Mouse (Mus musculus) forebrain, embryonic 16.5 days (tissue): ENCODE results near the gene Gm20538. TPM values are rescaled to one million over a fixed set of nuclear protein-coding genes. Genes with fewer than 3 reads are reported as not detected.

Experiments used
- ATAC-seq: fragments of 200-750 bp; cut with Nextera tagmentation; 2 replicates; pipeline ENCODE4 v1.8.0; 2017; ENCODE audit warnings: mild to moderate bottlenecking, moderate library complexity
- H3K27ac ChIP-seq: fragments of 300-500 bp; sonication (generic); 2 replicates; pipeline ENCODE4 v1.5.1; 2014; ENCODE audit warnings: low read length, control low read depth
- H3K27me3 ChIP-seq: fragments of 300-500 bp; sonication (generic); replicated peaks from 2 replicates; pipeline ENCODE4 v1.6.1; 2014; ENCODE audit warnings: low read length; ENCODE audit not compliant: control insufficient read depth, insufficient read depth
- H3K36me3 ChIP-seq: fragments of 300-500 bp; sonication (generic); 2 replicates; pipeline ENCODE4 v1.6.1; 2014; ENCODE audit not compliant: control insufficient read depth, insufficient read depth
- H3K4me1 ChIP-seq: fragments of 300-500 bp; sonication (generic); replicated peaks from 2 replicates; pipeline ENCODE4 v1.6.1; 2014; ENCODE audit warnings: low read length; ENCODE audit not compliant: control insufficient read depth, insufficient read depth
- H3K4me2 ChIP-seq: fragments of 300-500 bp; sonication (generic); 2 replicates; pipeline ENCODE4 v1.6.1; 2014; ENCODE audit warnings: mild to moderate bottlenecking, low read length, control low read depth
- H3K4me3 ChIP-seq: fragments of 300-500 bp; sonication (generic); replicated peaks from 2 replicates; pipeline ENCODE4 v1.5.1; 2014; ENCODE audit warnings: mild to moderate bottlenecking, low read length, control low read depth
- H3K9ac ChIP-seq: fragments of 300-500 bp; sonication (generic); replicated peaks from 2 replicates; pipeline ENCODE4 v1.6.1; 2014; ENCODE audit warnings: low read depth, low read length, control low read depth
- H3K9me3 ChIP-seq: fragments of 300-500 bp; sonication (generic); 2 replicates; pipeline ENCODE4 v1.6.1; 2016; ENCODE audit warnings: low read length; ENCODE audit not compliant: control insufficient read depth
- WGBS: fragments of 180-500 bp; shearing (Covaris S2); extraction: QIAGEN DNeasy Blood & Tissue Kit; methylation state at CpG from one replicate; pipeline ENCODE4 v1.1.7; 2014; 5-methylcytosine and 5-hydroxymethylcytosine counted together
- polyA plus RNA-seq: library from polyadenylated mRNA; unstranded; fragments of >200 nt; fragmentation: Nextera tagmentation; extraction: Ambion mirVana; gene quantifications from 2 replicates; pipeline ENCODE4 v1.2.1, GENCODE M21; 2015

Gene Gm20538
- polyA plus RNA-seq, 1 experiment from 2014 or later, result not detected

DNA sequence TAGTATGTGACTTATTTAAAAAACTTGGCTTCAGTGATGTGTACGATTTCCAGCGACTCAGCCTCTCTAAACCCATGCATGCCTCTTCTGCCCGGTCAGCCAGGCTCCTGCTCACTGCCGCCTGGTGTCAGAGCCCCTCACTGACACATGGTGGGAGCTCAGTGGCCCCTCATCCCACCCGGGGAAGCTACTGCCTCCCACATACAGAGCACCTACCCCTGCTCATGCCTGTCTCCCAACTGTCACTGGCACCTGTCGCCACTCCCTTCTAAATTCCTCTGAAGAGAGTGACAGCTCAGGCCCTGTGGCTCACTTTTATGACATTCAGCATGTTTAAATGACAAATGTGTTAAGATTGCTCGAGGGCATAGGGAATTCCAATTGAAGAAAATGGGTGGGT lies 23.6 kb upstream of the Gm20538 start:
- no peak for ATAC-seq
- Histone ChIP-seq H3K9me3 (no peaks in the 10 kb centered on the region), H3K36me3 (peaks cover 15% of the 10 kb centered on the region)

DNA sequence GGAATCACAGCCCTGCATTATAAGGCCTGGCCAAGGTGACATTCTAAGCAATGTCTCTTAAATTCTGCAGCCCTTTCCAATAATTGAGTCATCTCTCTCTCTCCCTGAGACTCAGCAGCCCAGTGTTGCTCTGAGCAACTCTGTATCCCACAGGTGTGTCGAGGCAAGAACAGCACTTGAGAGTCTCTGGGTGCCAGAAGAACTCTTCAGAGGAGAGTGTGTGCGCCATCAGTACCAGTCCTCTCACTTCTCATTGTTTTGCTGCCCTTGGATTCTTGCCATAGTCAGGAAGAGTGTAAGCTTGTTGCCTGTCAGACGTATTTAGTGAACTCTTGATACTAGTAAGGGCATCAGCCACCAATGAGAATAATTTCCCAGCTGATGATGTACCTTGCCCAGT lies 15.1 kb upstream of the Gm20538 start:
- no peak for ATAC-seq
- H3K4me2 ChIP-seq, result no peak overlapping the region
- WGBS, result 91% methylated on average over 3 of the region's 3 CpGs
- peaks cover 21% of the 10 kb centered on the region for H3K4me1 ChIP-seq
- no peak overlapping the region for H3K4me3 ChIP-seq
- no peaks in the 10 kb centered on the region for H3K9me3 ChIP-seq
- H3K9ac ChIP-seq, result no peak overlapping the region
- no peaks in the 10 kb centered on the region for H3K27me3 ChIP-seq
- H3K27ac ChIP-seq, result no peak overlapping the region
- peaks cover 23% of the 10 kb centered on the region for H3K36me3 ChIP-seq

More for the DNA sequence above, 23.6 kb upstream of the Gm20538 start:
- no peak overlapping the region for H3K9ac ChIP-seq
- H3K4me2 ChIP-seq, result no peak overlapping the region
- no peaks in the 10 kb centered on the region for H3K4me1 ChIP-seq
- H3K27me3 ChIP-seq, result no peaks in the 10 kb centered on the region
- H3K27ac ChIP-seq, result no peak overlapping the region
- 81% methylated on average over 7 of the region's 7 CpGs for WGBS
- no peak overlapping the region for H3K4me3 ChIP-seq

DNA sequence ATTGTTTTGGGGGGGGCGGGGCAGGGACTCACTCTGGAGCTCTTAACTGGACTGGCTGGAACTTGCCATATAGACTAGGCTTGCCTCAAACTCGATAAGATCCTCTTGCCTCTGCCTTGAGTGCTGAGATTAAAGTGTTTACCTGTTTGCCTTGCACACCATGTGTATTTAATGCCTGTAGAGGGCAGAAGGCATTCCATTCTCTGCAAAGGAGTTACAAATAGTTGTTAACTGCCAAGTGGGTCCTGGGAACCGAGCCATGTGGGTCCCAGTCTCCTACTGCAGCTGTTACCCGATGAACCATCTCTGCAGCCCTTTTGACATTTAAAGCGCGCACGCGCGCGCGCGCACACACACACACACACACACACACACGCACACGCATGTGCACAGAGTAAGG lies 11.4 kb upstream of the Gm20538 start:
- Histone ChIP-seq H3K9ac (no peak overlapping the region), H3K4me3 (no peak overlapping the region), H3K4me1 (peaks cover 21% of the 10 kb centered on the region), H3K27ac (no peak overlapping the region), H3K9me3 (no peaks in the 10 kb centered on the region), H3K36me3 (peaks cover 8% of the 10 kb centered on the region; the same call in 1 of the 2 replicates), H3K27me3 (0 out of 2 replicates have a peak, but pooled peaks cover 3% of the 10 kb centered on the region), H3K4me2 (peak overlapping the region; percentile 96)
- ATAC-seq, result no peak
- 92% methylated on average over 14 of the region's 14 CpGs for WGBS

DNA sequence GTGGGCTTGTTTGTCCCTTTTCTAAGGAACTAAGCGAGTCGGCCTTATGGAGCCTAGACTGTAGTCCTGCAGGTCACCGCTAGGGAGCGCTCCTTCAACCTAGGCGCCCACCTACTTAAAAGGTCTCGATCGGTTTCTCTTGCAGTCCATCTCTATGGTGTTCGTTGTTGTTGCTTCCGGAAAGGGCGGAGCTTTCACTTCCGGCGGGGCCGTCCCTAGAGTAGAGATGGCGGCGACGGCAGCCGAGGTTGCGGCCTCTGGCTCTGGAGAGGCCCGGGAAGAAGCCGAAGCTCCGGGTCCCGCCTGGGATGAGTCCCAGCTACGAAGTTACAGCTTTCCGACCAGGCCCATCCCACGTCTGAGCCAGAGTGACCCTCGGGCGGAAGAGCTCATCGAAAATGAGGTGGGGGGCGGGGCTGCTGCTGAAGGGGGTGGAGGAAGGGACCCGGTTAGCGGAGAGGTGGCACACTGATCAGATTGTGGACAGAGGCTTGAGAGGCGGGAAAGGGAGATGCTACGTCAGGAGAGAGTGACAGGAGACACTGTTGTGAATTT lies 10.1 kb upstream of the Gm20538 start, which contains the start of gene Hif1an:
Hif1an (plus strand) TSS at position 199 of the 555 bp plus-strand sequence.
- Histone ChIP-seq H3K36me3 (peaks cover 6% of the 10 kb centered on the region; the same call in 1 of the 2 replicates), H3K27ac (peak within 1 kb of the TSS; percentile 69; the same call in 1 of the 2 replicates), H3K9ac (peak within 1 kb of the TSS; percentile 74), H3K4me1 (peaks cover 21% of the 10 kb centered on the region), H3K9me3 (no peaks in the 10 kb centered on the region), H3K27me3 (peaks cover 8% of the 10 kb centered on the region; the same call in 1 of the 2 replicates), H3K4me2 (peak within 1 kb of the TSS; percentile 96), H3K4me3 (peak within 1 kb of the TSS; percentile 90)
- WGBS, result under 1% methylated on average over 33 of the region's 33 CpGs
- peak; percentile 98 for ATAC-seq

DNA sequence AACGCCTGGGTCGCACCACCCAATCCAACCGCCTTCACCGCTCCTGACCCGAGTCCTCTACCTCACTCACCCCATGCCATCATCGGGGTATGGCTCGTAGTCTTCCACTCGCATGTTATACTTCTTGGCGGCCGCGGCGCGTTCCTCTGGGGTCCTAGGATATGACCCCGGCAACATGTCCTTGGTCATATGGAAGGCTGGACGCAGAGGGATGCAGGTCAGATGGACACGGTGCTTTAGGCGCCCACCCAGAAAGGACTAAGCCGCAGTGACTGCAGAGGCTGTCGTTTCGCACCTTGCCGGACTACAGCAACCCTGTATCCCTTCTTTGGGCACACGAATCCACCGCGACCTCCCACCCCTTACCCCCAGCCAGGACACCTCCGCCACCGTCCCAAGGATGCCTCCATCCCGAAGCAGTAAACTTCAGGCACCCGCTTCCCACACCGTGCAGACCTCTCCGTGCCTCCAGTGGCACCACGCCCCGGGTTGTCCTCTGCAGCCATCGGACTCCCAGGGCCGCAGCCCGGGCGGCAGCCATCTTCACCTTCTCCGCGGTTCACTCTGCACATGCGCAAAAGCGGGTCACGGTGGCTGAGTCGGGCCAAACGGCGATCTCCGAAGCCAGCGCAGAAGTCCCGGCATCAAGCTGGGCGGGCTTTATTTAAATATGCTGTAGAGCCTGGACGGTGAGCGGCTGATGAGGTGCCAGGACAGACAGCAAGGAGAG lies 2.4 kb upstream of the Gm20538 start, which contains the start of gene Ndufb8:
Ndufb8 (minus strand) TSS at position 580 of the 730 bp plus-strand sequence.
- Histone ChIP-seq H3K27me3 (peaks cover 8% of the 10 kb centered on the region; the same call in 1 of the 2 replicates), H3K27ac (peak within 1 kb of the TSS; percentile 6; the same call in 1 of the 2 replicates), H3K4me1 (peaks cover 12% of the 10 kb centered on the region), H3K4me2 (peak within 1 kb of the TSS; percentile 75), H3K36me3 (peaks cover 19% of the 10 kb centered on the region), H3K9me3 (no peaks in the 10 kb centered on the region), H3K9ac (peak within 1 kb of the TSS; percentile 88), H3K4me3 (peak within 1 kb of the TSS; percentile 84)
- under 1% methylated on average over 50 of the region's 50 CpGs for WGBS
- ATAC-seq, result peak; percentile 89

DNA sequence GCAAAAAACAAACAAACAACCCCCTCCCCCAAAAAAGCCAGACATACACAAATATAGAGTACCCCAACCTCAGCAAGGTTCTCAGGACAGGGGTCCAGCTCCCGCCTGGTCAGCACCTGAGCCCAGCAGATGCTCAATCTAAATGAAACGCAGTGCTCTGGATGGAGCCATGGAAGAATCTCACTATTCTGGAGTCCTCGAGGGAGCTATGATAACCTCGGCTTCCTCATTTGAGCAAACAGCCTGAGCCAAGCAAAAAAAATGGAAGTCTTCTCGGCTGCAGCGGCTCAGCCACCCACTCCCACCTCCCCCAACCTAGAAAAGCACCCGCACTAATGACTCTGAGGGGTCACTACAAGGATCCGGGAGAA lies 1.8 kb upstream of the Gm20538 start:
- H3K9ac ChIP-seq, result peak overlapping the region; percentile 88
- H3K9me3 ChIP-seq, result no peaks in the 10 kb centered on the region
- peaks cover 24% of the 10 kb centered on the region for H3K36me3 ChIP-seq
- peaks cover 6% of the 10 kb centered on the region; the same call in 1 of the 2 replicates for H3K27me3 ChIP-seq
- H3K4me3 ChIP-seq, result peak overlapping the region; percentile 84
- no peak; the same call in 1 of the 2 replicates for ATAC-seq
- no peak overlapping the region for H3K27ac ChIP-seq
- H3K4me2 ChIP-seq, result peak overlapping the region; percentile 75
- peaks cover 12% of the 10 kb centered on the region for H3K4me1 ChIP-seq
- WGBS, result 3% methylated on average over 8 of the region's 8 CpGs

DNA sequence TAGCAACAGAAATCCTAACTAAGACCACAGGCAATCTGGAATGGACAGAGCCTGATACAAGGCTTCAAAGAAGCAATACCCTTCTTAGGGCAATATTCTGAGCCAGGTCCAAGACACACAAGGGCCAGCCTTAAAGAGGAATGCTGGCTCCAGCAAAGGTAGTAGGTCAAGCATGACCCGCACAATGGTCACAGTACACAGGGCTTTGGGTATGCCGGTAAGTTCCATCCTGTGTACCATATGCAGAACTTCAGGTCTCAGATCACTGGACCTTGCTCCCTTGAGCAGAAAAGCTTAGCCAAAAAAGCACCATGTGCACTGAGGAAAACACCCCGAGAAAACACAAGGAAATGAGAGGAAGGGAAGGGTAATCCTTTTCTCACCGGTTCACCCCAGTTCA lies 655 bp upstream of the Gm20538 start:
- Histone ChIP-seq H3K4me3 (no peak overlapping the region), H3K9ac (no peak overlapping the region), H3K4me1 (peaks cover 12% of the 10 kb centered on the region), H3K27ac (no peak overlapping the region), H3K36me3 (peaks cover 27% of the 10 kb centered on the region), H3K9me3 (no peaks in the 10 kb centered on the region), H3K4me2 (no peak overlapping the region), H3K27me3 (0 out of 2 replicates have a peak, but pooled peaks cover under 1% of the 10 kb centered on the region)
- no peak for ATAC-seq
- 94% methylated on average over 4 of the region's 4 CpGs for WGBS

DNA sequence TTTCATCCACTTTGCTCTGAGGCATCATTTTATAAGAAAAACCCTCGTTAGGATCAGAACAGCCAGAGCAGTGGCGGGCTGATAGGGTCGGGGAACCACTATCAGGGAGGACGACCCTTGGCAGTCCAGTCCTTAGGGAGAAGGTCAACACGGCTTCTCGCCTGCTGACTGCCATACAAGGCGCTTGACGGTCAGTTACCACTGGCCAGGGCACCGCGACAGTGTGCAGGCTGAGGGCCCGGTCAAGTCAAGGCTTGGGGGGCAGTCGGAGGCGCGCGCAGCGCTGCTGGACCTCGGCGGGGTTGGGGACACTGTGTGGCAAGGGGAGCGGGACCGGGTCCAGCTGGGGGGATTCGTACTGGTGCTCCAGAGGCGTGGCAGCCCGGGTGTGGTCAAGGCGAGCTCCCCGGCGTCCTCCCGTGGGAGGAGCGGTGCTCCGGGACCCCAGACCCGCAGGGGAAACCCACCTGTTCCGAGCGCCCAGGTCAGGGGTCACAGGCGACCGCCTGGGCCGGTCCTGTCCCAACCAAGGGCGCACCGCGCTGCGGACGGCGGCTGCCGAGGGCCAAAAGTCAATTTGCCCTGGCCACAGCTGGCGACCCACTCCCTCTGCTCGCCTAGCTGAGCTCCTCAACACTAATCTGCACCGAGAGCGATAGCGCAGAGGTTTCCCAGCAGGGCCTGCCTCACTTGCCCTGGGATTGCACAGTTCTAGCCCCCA lies 7.2 kb downstream of the Gm20538 start, which contains the start of gene Sec31b:
Sec31b (minus strand) TSS at position 544 of the 721 bp plus-strand sequence.
- peaks cover 37% of the 10 kb centered on the region for H3K27me3 ChIP-seq
- 2% methylated on average over 47 of the region's 47 CpGs for WGBS

DNA sequence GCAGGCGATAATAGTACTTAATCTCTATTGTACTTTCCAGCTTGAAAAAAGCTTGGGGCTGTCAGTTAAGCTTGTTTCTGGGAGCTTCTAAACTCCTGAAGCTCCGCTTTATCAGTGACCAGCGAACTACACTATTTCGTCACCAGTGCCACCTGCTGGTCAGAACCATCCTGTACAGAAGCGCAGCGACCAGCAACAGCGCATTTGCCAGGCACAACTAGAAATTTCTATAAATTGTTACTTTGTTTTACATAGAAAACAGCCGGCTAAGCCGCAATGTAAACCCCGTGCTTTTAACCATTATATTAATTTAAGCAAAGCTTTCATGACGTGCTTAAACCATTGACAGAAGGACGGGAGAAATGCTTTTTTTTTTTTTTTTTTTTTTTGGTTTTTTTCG lies 7.9 kb downstream of the Gm20538 start:
- H3K27ac ChIP-seq, result no peak overlapping the region
- no peak for ATAC-seq
- H3K9ac ChIP-seq, result no peak overlapping the region
- no peak overlapping the region; the same call in 1 of the 2 replicates for H3K4me2 ChIP-seq
- H3K4me1 ChIP-seq, result peaks cover 5% of the 10 kb centered on the region
- H3K36me3 ChIP-seq, result peaks cover 11% of the 10 kb centered on the region
- peaks cover 37% of the 10 kb centered on the region for H3K27me3 ChIP-seq
- WGBS, result 2% methylated on average over 12 of the region's 13 CpGs
- no peak overlapping the region for H3K4me3 ChIP-seq
- H3K9me3 ChIP-seq, result peaks cover 3% of the 10 kb centered on the region; the same call in 1 of the 2 replicates

More for the DNA sequence above, 7.2 kb downstream of the Gm20538 start, which contains the start of gene Sec31b:
- H3K9ac ChIP-seq, result peak within 1 kb of the TSS; percentile 34; the same call in 1 of the 2 replicates
- peaks cover 16% of the 10 kb centered on the region for H3K36me3 ChIP-seq
- peaks cover 5% of the 10 kb centered on the region for H3K4me1 ChIP-seq
- H3K4me2 ChIP-seq, result peak within 1 kb of the TSS; percentile 37
- H3K4me3 ChIP-seq, result peak within 1 kb of the TSS; percentile 32
- no peak within 1 kb of the TSS for H3K27ac ChIP-seq
- no peak for ATAC-seq
- peaks cover 3% of the 10 kb centered on the region; the same call in 1 of the 2 replicates for H3K9me3 ChIP-seq
